Mouse (Mus musculus): ENCODE results near the gene Ckm.

- no peak for TF ChIP-seq CTCF (IDR thresholded peaks at IDR 0.05; ENCODE audit: borderline replicate concordance, extremely low read depth, insufficient read depth, insufficient read length)
- TF ChIP-seq POLR2A (IDR thresholded peaks at IDR 0.05; ENCODE audit: borderline replicate concordance, extremely low read depth, insufficient read depth, insufficient read length, poor library complexity, severe bottlenecking): no peak
Observed at GRCm38 (mm10) chr7:19359892-19360641, 44.5 kb upstream of the Ckm start.

Data from brain, embryonic 14.5 days (tissue).